Mouse (Mus musculus): ENCODE data around the gene Dgcr2.

GRCm38 (mm10) chr16:17807192-17808009 is 91.0 kb downstream of the Dgcr2 start:
- no peak for TF ChIP-seq CTCF (IDR thresholded peaks at IDR 0.05; ENCODE audit: insufficient read depth, low read length)
- no peak for TF ChIP-seq POLR2A (IDR thresholded peaks at IDR 0.05; ENCODE audit: borderline replicate concordance, extremely low read depth, low read depth, low read length)
